Mouse (Mus musculus) gastrocnemius, postnatal 4 days (tissue): Measurements from ENCODE around the gene Ascl5. TPM values are rescaled to one million over a fixed set of nuclear protein-coding genes. Genes with fewer than 3 reads are reported as not detected.

Source experiments
- DNase-seq, 2 experiments: peaks; one replicate each; pipeline ENCODE4 v3.0.0; 2021 to 2022; ENCODE audit warnings: low spot score in 2 of 2, mixed read lengths in 2 of 2
- long read RNA-seq, 2 experiments: library from polyadenylated mRNA; stranded (forward); transcript quantifications; one replicate each; pipeline ENCODE4 v2.0.0; 2021
- total RNA-seq, 2 experiments: library from RNA; stranded (reverse); gene quantifications; 2 replicates each; pipeline ENCODE4 v1.2.3; 2021

The Ascl5 gene
- not detected for total RNA-seq
- long read RNA-seq, experiment 1, result 0 reads
- long read RNA-seq, experiment 2, result 0 reads

DNA sequence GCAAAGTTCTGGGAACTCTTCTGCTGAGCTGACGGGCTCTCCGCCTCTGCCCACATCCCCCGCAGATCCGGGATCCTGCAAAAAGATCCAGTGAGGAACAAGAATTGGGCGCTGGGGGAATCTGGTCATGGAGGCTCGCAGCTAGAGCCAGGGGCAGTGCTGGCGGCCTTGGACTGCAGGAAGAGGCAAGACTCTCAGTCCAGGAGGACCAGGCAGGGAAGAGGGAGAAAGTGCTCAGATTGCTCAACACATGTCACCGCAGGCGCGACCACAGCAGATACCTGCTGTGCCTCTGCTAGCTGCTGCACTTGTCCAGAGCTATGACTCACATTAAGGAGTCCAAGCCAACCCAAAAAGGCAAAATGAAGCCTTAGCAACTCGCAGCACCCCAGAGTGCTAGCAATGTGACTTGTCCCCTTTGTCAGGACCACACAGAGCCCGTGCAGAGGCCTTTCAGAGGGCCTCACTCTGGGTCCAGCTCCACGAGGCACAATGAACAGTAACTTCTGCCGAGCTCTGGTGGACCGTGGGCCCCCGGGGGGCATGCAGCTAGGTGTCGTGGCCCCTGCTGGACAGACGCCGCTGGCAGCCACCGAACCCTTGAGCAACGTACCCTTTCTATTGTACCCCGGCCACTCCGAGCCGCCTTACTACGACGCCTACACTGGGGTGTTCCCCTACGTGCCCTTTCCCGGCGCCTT is at the start of gene Ascl5:
Ascl5 (plus strand) TSS at position 493 of the 701 bp plus-strand sequence.
- DNase-seq, result no peak

- DNase-seq, result no peak
These were observed 49.2 kb upstream of the Ascl5 start for GRCm38 (mm10) chr1:136001438-136001837.

DNA sequence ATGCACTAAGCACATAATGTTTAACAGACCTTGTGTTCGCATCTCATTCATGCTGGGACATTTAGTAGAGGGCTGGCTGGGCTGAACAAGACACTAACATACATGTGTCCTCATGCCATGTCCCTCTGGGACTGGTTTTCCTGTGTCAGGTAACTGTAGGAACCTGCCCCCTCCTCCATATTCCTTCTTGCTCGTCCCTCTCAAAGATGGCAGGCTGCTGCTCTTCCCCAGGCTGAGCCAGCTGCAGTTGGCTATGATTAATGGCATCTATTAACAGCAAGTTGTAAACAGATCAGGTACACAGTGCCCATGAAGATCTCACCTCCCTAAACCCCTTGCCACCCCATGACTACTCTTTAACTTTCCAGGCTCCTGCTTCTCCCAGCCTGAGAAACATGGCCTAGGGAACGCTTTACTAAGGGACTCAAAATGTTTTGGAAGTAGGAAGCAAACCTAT is 44.3 kb upstream of the Ascl5 start, which contains the start of gene Igfn1:
Igfn1 (minus strand) TSS at position 51 of the 457 bp plus-strand sequence.
- no peak for DNase-seq

- peak; percentile 37 to 79 for DNase-seq
These were observed 43.1 kb upstream of the Ascl5 start, which contains the start of gene Tmem9 for GRCm38 (mm10) chr1:136007211-136008158. TSS of gene Tmem9 (plus strand) at chr1:136008150.

DNA sequence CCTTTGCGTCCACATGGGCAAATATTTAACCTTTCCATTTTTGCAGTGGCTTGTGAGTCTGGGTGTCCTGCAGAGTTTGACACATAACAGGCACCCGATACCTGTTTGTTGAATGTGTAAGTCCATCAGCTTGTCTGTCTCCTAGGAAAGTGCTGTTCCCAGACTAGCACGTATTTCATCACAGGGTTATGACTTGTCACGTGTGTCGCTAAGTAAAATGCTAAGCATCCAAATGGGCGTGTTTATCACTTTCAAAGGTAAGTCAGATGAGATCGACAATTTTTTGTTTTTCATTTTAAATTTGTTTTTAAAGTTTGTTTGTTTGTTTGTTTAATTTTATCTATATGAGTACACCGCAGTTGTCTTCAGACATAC is 42.5 kb upstream of the Ascl5 start:
- no peak for DNase-seq

- no peak for DNase-seq
These were observed 40.4 kb upstream of the Ascl5 start for GRCm38 (mm10) chr1:136010247-136010646.

DNA sequence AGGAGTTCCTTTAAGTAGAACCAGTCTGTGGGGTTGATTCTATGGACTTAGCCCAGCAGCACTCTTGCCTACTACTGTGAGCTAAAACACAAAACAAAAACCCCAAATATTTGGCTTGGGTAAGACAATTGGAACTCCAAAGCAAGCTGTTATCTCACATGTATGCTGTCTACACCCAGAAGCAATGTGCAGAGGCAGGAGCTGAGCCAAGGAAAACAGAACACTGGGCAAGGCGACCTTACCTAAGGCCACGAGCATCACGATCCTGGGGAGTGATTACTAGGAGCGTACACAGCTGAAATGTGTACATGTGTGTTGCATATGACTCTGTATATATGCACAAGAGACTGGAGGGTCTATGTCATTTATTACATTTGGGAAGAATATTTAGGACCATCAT is 37.1 kb upstream of the Ascl5 start:
- DNase-seq, result no peak

- no peak for DNase-seq
These were observed 35.7 kb upstream of the Ascl5 start for GRCm38 (mm10) chr1:136014796-136015502.

DNA sequence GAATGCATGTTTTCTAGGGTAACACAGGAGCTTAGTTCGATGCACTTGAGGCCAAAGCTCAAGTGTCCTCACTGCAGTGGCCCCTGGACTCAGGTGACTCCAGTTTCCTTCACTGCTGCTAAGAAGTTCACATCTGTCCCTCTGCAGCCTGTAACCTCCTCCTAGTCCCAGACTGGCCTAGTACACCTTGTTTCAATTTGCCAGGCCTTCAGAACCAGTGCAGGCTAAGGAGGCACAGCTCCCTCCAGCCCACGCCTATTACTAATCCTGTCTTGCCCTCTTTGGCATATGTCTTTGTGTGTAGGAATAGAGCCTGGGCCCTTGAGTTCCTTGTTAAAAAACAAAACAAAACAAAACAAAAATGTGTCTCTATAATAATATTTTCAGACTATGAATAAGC is 33.3 kb upstream of the Ascl5 start:
- DNase-seq, result no peak

DNA sequence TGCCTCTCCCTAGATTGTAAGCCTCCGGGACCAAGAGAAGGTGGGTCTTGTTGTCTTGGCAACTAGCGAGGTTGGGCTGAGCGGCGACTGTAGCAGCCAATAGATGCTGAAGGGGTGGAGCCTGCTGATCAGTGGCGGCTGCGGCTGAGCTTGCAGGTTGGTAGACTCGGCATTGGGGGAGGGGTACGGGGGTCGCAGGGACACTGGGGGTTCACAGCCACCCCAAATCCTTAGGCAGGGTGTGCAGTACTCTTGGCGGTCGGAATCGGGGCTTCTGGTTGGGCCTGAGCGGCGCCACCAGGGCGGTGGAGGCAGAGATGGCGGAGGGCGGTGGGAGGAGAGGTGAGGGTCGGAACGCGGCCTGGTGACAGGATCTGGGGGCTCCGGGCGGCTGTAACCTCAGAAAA is 32.7 kb upstream of the Ascl5 start:
- peak; percentile 76 to 91 for DNase-seq

DNA sequence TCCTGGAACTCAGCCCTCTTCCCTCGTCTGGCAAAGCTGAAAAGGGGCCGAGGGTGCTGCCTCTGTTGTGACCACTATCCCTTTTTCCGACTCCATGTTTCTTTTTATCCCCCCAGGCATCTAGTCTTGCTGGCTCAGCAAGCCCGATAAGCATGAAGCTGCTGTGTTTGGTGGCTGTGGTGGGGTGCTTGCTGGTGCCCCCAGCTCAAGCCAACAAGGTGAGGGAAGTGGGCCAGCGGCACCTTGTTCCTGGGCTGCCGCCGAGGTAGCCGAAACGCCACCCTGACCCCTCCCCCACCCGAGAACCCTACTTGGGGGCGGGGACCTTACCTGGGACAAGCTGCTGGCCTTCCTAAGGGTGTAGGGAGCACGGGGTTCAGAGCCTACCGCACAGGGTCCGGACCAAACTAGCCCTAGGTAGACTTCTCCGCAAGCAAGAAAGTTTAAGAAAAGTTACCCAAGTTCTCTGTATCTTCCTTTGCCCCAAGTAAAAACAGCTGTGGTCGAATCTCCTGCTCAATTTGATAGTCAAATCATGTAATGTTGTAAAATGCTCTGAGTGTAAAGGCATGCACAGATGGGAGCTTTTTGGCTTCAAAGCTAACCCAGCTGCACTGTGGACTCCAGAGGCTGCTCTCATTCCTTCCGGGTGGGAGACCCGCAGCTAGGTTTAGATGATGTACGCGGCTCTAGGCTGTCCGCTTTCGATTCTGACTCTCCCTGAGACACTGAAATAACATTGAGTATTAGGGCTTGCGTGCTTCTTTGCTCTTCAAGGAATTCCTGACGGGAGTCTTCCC is 32.0 kb upstream of the Ascl5 start:
- DNase-seq, result peak in 1 of 2 experiments; percentile 31

- DNase-seq, result no peak
These were observed 20.4 kb upstream of the Ascl5 start for GRCm38 (mm10) chr1:136030201-136030600.

DNA sequence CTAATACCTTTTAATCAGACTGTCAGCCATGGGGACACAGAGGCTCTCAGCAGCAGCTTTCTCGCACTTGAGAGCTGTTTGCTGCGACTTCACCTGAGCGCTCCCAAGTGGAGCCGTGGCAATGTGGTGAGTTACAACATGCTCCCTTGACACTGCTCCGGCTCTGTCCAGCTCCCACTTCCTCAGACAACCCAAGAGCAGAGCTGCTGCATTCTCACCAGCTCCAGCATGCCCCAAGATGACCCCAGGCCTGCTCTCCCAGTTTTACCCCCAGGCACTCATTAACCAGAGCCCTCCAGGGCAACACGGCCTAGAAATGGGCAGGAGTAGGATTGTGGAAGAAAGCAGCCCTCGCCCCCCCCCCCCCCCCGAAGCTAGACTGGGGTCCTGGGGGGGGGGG is 18.9 kb upstream of the Ascl5 start:
- no peak for DNase-seq

DNA sequence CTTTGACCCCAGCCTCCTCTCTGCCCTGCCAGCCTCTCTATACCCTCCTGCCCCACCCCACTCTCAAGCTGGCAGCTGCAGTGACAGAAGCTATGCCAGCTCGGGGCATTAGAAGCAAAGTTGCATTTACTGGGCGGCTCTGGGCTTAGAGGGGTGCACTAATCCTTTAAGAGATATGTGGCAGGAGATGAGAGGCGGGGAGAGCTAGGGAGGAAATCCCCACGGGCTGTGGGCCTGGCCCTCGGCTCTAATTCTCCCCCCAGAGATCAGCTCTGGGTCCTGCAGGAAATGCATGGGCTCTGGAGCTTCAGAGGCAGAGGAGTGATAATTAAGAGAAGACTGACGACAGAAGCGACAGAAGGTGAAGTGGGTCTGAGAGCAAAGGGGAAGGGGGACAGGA is 17.6 kb upstream of the Ascl5 start:
- no peak for DNase-seq

DNA sequence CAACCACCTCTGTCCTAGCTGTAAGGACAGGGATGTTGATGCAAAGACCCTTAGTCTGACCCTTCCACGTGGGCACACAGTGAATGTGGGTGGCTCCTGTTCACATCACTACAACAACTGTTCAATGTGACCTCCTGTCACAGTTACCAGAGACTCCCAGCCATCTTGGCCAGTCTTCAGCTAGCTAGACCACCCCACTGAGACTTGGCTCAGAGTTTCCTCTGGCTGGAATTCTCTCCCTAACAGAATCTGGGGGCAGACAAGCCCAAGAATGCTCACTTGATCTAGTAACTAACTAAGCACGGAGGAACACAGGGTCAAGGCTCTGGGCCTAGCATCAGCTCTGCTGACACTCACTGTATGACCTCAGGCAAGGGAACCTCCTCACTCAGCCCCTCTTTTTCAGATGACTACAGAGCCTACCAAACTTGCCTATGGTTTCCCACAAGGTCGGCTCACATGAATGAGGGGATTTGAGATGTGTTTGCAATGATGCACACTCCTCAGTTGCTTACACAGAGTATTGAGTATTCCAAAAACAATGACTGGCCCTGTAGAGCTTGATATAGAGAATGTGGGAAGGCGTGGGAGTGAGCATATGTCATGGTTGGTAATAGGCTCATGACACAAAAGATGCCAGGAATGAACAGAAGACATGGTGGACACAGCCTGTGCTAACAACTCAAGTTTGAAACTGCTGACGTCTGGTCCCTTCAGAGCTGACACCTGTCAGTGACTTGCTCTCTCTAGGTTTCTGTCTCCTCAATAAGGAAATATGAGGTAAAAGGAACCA is 11.7 kb upstream of the Ascl5 start:
- no peak for DNase-seq

GRCm38 (mm10) chr1:136040452-136040851 is 10.2 kb upstream of the Ascl5 start:
- DNase-seq, result no peak

DNA sequence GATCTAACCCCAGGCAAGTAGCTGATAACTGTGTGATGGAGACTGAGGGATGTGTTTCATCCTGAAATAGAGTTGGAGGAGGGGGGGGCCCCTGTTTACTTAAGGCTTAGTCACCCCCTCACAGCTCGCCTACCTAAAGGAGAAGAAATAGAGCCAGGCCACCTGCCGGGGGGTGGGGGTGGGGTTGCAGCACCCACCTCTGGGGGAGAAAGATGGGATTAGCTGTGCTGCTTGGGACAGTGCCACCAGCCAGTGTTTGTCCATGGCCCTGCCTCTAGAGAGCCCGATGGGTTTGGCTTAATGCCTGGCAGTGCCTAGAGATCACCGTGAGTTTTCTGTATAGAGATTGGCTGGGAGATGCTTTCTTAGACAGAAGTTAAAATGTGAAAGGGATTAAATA is 9.7 kb upstream of the Ascl5 start:
- DNase-seq, result no peak

- DNase-seq, result peak in 1 of 2 experiments; percentile 43
These were observed 4.8 kb upstream of the Ascl5 start for GRCm38 (mm10) chr1:136045774-136046173.

- DNase-seq, result no peak
These were observed 3.2 kb upstream of the Ascl5 start for GRCm38 (mm10) chr1:136047432-136047831.

GRCm38 (mm10) chr1:136047894-136048293 is 2.7 kb upstream of the Ascl5 start:
- DNase-seq, result no peak
